Mouse (Mus musculus): ENCODE measurements around the gene Pofut1.

Gene Pofut1

GRCm38 (mm10) chr2:153290938-153291928, 49.9 kb downstream of the Pofut1 start, which contains the start of gene Kif3b:
Kif3b (plus strand) TSS chr2:153291413.
- DNase-seq = peak; percentile 89 to 94

- DNase-seq = peak; percentile 25 to 60
Observed at GRCm38 (mm10) chr2:153292305-153292861, 51.0 kb downstream of the Pofut1 start.

- no peak for DNase-seq
Observed at GRCm38 (mm10) chr2:153295196-153295595, 53.9 kb downstream of the Pofut1 start.

DNA sequence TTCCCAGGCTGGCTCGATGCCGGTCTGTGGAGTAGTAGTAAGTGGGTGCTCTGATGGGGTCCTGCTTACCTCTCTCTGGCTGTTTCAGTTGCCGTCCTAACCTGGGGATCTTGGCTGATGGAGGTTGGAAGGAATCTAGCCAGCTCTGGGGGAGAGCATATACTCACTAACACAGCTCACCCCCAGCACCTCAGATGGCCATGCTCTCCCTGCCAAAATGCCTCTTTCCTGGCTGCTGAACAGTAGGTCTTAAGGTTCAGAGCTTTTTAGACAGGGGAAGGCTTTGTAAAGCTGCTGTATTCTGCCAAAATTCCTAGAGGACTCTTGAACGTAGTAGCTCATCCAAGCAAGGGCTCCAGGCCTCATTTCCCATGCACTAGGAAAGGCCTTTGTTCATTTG, 56.4 kb downstream of the Pofut1 start:
- DNase-seq = no peak

DNA sequence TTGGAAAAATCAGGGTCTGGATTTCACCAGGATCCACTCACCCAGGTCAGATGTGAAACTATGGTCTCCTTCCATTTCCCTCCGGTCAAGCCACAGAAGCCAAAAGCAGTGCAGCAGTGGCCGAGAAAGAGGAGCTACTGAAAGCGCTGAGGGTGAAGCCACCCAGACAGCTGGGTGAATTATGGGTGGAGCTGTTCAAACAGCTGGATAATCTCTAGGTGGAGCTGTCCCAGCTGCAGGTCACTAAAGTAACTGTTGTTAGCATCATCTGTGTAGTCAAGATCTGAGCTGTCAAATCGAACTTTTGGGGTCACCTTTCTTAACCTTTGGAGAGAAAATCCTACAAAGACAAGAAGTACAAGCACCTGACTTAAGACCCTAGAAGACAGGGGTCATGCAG, 57.1 kb downstream of the Pofut1 start:
- DNase-seq = no peak

DNA sequence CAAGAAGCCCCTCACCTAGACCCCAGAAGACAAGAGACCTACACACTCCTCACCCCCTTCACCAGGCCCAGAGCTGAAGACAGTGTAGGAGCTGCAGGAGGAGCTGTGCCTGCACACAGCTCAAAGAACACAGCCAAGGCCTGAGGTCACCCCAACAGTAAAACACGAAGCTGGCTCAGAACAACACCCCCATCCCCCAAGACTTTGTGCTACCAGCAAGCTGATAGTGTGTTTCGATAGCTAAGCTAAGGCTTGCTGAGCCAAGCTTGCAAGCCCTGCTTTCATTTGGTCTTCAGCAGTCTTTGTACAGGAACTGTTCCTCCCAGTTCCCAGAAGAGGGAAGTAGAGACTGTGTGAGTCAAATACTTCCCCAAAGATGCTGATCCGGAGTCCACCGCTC, 57.5 kb downstream of the Pofut1 start:
- no peak for DNase-seq

- DNase-seq = no peak
Observed at GRCm38 (mm10) chr2:153301123-153301522, 59.8 kb downstream of the Pofut1 start.

- peak in 1 of 2 experiments; percentile 55 for DNase-seq
Observed at GRCm38 (mm10) chr2:153305240-153305639, 63.9 kb downstream of the Pofut1 start.

GRCm38 (mm10) chr2:153308586-153308985, 67.3 kb downstream of the Pofut1 start:
- no peak for DNase-seq

- DNase-seq = no peak
Observed at GRCm38 (mm10) chr2:153309106-153309505, 67.8 kb downstream of the Pofut1 start.

DNA sequence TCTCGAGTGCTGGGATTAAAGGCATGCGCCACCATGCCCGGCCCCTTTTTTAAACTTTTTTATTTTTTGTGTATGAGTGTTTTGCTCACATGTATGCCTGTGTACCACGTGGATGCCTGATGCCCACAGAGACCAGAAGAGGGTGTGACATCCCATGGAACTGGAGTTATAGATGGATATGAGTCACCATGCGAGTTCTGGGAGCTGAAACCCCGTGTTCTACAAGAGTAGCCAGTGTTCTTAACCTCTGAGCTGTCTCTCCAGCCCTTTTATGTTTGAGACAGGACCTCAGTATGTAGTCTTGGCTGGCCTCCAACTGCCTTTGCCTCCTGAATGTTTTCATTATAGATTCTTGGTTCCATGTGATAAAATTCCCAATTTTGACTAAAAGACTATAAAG, 68.9 kb downstream of the Pofut1 start:
- DNase-seq = peak in 1 of 2 experiments; percentile 42

DNA sequence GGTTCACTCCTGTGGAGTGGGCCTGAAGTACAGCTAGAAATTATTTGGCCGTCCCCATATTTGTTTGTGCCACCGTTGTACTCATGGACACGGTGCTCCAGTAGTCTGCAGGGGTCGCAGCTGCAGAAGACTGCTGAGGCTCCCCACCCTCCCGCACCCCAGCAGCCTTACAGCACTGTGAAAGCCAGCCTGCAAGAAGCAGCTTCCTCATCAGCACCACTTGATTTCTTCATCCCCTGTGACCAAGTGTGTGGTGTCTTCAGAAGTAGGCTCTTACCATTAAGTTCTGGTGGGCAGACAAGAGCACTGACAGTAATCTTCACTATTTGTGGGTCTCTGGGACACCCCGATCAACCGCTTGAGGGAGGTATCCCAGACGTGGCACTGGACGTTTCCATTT, 71.6 kb downstream of the Pofut1 start:
- no peak for DNase-seq

DNA sequence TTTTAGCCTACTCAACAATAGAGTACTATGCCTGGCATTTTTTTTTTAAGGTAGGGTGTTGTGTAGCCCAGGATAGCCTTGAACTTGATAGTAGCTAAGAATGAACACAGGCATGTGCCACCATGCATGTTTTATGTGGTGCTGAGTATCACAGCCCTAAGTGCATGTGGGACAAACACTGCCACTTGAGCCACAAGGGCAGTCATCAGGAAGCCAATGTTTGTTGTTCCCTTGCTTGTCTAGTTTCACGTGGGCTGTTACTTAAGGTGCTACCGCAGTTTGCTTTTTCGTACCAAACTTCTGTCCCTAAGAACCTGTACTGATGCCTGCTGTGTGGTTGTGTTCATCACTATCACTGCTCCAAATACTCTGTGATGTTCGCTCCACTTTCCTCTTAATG, 77.1 kb downstream of the Pofut1 start:
- no peak for DNase-seq

DNA sequence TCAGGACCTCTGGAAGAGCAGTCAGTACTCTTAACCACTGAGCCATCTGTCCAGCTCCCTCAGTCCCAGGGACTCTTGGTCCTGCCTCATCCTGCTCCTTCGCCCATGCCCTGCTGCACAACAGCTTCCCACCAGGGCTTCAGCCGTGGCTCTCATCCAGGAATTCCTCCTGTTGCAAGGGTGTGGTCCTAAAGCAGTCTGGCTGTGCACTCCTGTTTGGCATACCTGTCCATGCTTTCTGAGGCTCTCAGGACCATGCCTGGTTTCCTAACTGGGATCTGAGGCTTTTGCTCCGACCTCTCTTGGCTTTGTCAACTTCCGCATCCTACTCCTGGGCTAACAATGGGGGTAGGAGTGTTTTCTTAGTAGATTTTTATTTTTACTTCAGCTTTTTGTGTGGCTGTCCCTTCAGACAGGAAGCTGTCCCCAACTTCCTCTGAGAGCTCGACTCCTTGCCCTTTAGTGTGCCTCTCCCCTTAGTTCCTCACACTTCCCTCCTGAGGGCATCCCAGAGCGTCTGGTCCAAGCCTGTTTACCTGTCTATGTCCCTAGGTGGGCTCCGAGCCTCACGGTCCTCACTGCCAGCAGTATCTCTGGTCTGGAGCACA, 77.8 kb downstream of the Pofut1 start:
- DNase-seq = no peak

Measured in kidney, postnatal 25 days (tissue).